Mouse (Mus musculus): ENCODE measurements around the gene Smarca4. TPM values are rescaled to one million over a fixed set of nuclear protein-coding genes. Genes with fewer than 3 reads are reported as not detected.

Gene Smarca4
- total and polyA plus RNA-seq, 2 experiments: 13.1 to 15.2 TPM

DNA sequence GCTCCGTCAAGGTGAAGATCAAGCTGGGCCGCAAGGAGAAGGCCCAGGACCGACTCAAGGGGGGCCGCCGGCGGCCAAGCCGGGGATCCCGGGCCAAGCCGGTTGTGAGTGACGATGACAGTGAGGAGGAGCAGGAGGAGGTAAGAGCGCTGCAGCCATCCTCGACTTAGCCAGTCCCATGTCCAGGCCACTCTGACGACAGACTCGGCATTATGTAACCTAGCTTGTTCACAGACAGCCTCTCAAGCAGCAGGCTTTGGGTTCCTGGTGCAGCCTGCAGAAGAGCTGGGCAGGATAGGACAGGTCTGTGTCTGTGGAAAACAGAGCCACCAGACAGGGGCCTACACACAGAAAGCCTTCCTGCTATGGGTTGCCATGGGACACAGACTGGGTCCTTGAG, 85.1 kb downstream of the Smarca4 start:
- TF ChIP-seq CTCF (IDR thresholded peaks at IDR 0.05; ENCODE audit: low read depth, low read length) (no peak), POLR2A (IDR thresholded peaks at IDR 0.05; ENCODE audit: extremely low read depth, insufficient read depth, low read length) (no peak)
- peaks cover 8% of the 10 kb centered on the region; the same call in 1 of the 2 replicates for H3K36me3 ChIP-seq (ENCODE audit: control insufficient read depth, insufficient read depth, low read length)

DNA sequence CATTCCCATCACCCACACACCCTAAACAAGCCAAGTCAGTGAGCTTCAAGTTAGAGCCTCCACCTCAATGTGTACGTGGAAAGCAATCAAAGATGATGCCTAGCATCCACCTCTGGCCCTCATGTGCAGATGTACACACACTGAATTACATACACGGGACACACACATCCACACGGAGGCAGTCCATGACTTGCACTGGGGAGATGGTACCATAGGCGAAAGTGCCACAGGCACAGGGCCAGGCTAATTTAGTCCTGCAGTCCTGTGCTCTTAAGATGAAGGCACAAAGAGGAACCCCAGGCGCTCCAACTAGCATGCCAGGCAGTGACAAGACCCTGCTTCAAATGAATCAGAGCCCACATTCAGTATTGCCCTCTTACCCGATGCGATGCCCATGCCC, 87.5 kb downstream of the Smarca4 start:
- TF ChIP-seq POLR2A (IDR thresholded peaks at IDR 0.05; ENCODE audit: extremely low read depth, insufficient read depth, low read length): no peak
- TF ChIP-seq CTCF (IDR thresholded peaks at IDR 0.05; ENCODE audit: low read depth, low read length): no peak
- DNase-seq (ENCODE audit: extremely low read depth, low read depth, low spot score): no peak
- Histone ChIP-seq H3K4me3 (ENCODE audit: insufficient read depth, low read depth, low read length) (no peak overlapping the region), H3K27me3 (ENCODE audit: control insufficient read depth, insufficient read depth, low read length) (no peaks in the 10 kb centered on the region), H3K36me3 (ENCODE audit: control insufficient read depth, insufficient read depth, low read length) (peaks cover 8% of the 10 kb centered on the region; the same call in 1 of the 2 replicates), H3K79me2 (ENCODE audit: control insufficient read depth, insufficient read depth, low read length) (peaks cover 2% of the 10 kb centered on the region; the same call in 1 of the 2 replicates), H3K4me1 (ENCODE audit: control insufficient read depth, insufficient read depth, low read length) (peaks cover 9% of the 10 kb centered on the region), H3K9ac (ENCODE audit: low read depth, low read length) (no peak overlapping the region), H3K27ac (replicated peaks; ENCODE audit: insufficient read depth, low read depth, low read length) (no peak overlapping the region)
- WGBS: 96% methylated on average over 7 of the region's 7 CpGs

More for the DNA sequence above, 85.1 kb downstream of the Smarca4 start:
- peaks cover 3% of the 10 kb centered on the region; the same call in 1 of the 2 replicates for H3K79me2 ChIP-seq (ENCODE audit: control insufficient read depth, insufficient read depth, low read length)
- no peak overlapping the region for H3K27ac ChIP-seq (replicated peaks; ENCODE audit: insufficient read depth, low read depth, low read length)
- H3K27me3 ChIP-seq (ENCODE audit: control insufficient read depth, insufficient read depth, low read length): no peaks in the 10 kb centered on the region
- no peak for DNase-seq (ENCODE audit: extremely low read depth, low read depth, low spot score)
- peaks cover 7% of the 10 kb centered on the region for H3K4me1 ChIP-seq (ENCODE audit: control insufficient read depth, insufficient read depth, low read length)
- H3K9ac ChIP-seq (ENCODE audit: low read depth, low read length): no peak overlapping the region
- H3K4me3 ChIP-seq (ENCODE audit: insufficient read depth, low read depth, low read length): no peak overlapping the region
- 90% methylated on average over 14 of the region's 14 CpGs for WGBS

DNA sequence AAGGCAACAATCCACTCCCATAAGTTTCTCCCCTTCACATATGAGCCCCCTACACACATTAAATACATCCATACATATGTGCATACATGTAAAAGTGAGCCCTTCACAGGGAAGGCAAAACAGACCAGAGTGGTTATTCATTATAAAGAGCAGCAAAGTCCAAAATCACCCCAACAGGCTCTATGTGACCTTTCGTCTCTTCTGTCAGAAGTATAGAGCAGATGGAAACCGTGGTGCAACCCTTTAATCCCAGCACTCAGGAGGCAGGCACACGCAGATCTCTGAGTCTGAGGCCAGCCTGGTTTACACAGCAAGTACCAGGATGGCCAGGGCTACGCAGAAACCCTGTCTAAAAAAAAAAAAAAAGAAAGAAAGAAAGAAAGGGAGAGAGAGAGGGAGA, 90.1 kb downstream of the Smarca4 start:
- no peak for TF ChIP-seq CTCF (IDR thresholded peaks at IDR 0.05; ENCODE audit: low read depth, low read length)
- TF ChIP-seq POLR2A (IDR thresholded peaks at IDR 0.05; ENCODE audit: extremely low read depth, insufficient read depth, low read length): no peak
- Histone ChIP-seq H3K36me3 (ENCODE audit: control insufficient read depth, insufficient read depth, low read length) (peaks cover 6% of the 10 kb centered on the region; the same call in 1 of the 2 replicates), H3K4me1 (ENCODE audit: control insufficient read depth, insufficient read depth, low read length) (peaks cover 16% of the 10 kb centered on the region), H3K79me2 (ENCODE audit: control insufficient read depth, insufficient read depth, low read length) (no peaks in the 10 kb centered on the region), H3K27me3 (ENCODE audit: control insufficient read depth, insufficient read depth, low read length) (no peaks in the 10 kb centered on the region), H3K4me3 (ENCODE audit: insufficient read depth, low read depth, low read length) (no peak overlapping the region), H3K9ac (ENCODE audit: low read depth, low read length) (peak overlapping the region; percentile 11; the same call in 1 of the 2 replicates), H3K27ac (replicated peaks; ENCODE audit: insufficient read depth, low read depth, low read length) (peak overlapping the region; percentile 67)
- WGBS: 28% methylated on average over 4 of the region's 4 CpGs
- DNase-seq (ENCODE audit: extremely low read depth, low read depth, low spot score): peak; percentile 60

DNA sequence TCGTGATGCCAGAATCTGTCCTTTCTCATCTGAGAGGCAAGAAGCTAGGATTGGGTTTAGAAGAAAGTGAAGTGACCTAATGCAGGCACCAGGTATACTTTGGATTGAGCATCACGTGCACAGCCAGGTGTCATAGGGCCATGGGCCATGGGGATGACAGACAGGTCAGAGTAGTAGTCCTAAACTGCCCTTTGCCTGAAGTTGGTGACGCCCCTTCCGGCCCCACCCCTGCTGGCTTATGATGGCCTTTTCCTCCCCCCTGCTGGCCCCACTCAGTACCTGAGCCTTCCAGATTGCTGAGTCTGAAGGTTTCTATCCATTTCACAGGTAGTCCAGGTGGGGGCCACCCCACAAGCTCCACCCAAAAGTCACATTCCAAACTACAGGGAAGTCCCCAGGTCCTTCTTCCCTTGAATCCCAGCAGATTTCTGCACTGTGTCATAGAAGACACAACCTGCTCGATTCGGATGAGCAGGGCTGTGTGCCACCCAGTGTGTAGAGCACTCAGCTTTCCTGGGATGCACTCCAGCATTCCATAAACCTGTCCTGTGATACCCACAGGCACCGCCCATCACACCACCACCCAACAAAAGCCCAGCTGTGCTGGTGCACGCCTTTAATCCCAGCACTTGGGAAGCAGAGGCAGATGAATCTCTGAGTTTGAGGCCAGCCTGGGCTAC, 90.8 kb downstream of the Smarca4 start:
- Histone ChIP-seq H3K4me1 (ENCODE audit: control insufficient read depth, insufficient read depth, low read length) (peaks cover 16% of the 10 kb centered on the region), H3K9ac (ENCODE audit: low read depth, low read length) (no peak overlapping the region; the same call in 1 of the 2 replicates), H3K79me2 (ENCODE audit: control insufficient read depth, insufficient read depth, low read length) (no peaks in the 10 kb centered on the region), H3K36me3 (ENCODE audit: control insufficient read depth, insufficient read depth, low read length) (peaks cover 4% of the 10 kb centered on the region; the same call in 1 of the 2 replicates), H3K27ac (replicated peaks; ENCODE audit: insufficient read depth, low read depth, low read length) (peak overlapping the region; percentile 77), H3K4me3 (ENCODE audit: insufficient read depth, low read depth, low read length) (no peak overlapping the region), H3K27me3 (ENCODE audit: control insufficient read depth, insufficient read depth, low read length) (no peaks in the 10 kb centered on the region)
- peak; percentile 95 for DNase-seq (ENCODE audit: extremely low read depth, low read depth, low spot score)
- WGBS: 33% methylated on average over 8 of the region's 8 CpGs
- TF ChIP-seq CTCF (IDR thresholded peaks at IDR 0.05; ENCODE audit: low read depth, low read length): peak; percentile 44; the same call in 1 of the 2 replicates
- TF ChIP-seq POLR2A (IDR thresholded peaks at IDR 0.05; ENCODE audit: extremely low read depth, insufficient read depth, low read length): no peak

DNA sequence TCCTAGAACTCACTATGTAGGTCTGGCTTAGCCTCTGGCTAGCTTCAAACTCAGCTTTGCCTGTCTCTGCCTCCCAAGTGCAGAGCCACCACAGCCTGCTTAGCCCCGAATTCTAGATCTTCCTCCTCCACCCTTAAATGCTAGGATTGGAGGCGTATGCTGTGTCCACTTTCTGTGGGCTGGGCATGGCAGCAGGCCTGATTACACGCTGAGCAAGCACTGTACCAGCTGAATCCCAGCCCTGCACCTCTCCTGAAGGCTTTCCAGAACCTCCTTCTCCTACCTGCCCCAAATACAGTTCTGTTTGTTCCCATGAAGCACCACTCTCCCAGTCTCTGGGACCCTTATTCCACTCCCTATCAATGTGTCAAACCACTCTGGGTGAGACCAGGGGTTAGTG, 93.4 kb downstream of the Smarca4 start:
- TF ChIP-seq POLR2A (IDR thresholded peaks at IDR 0.05; ENCODE audit: extremely low read depth, insufficient read depth, low read length) (no peak), CTCF (IDR thresholded peaks at IDR 0.05; ENCODE audit: low read depth, low read length) (no peak)
- H3K4me1 ChIP-seq (ENCODE audit: control insufficient read depth, insufficient read depth, low read length): peaks cover 16% of the 10 kb centered on the region
- DNase-seq (ENCODE audit: extremely low read depth, low read depth, low spot score): peak; percentile 74
- H3K27me3 ChIP-seq (ENCODE audit: control insufficient read depth, insufficient read depth, low read length): no peaks in the 10 kb centered on the region
- 0 out of 2 replicates have a peak, but pooled peaks cover under 1% of the 10 kb centered on the region for H3K36me3 ChIP-seq (ENCODE audit: control insufficient read depth, insufficient read depth, low read length)
- no peak overlapping the region for H3K4me3 ChIP-seq (ENCODE audit: insufficient read depth, low read depth, low read length)
- no peak overlapping the region for H3K9ac ChIP-seq (ENCODE audit: low read depth, low read length)
- H3K79me2 ChIP-seq (ENCODE audit: control insufficient read depth, insufficient read depth, low read length): no peaks in the 10 kb centered on the region
- H3K27ac ChIP-seq (replicated peaks; ENCODE audit: insufficient read depth, low read depth, low read length): peak overlapping the region; percentile 4; the same call in 1 of the 2 replicates
- WGBS: 24% methylated on average over 3 of the region's 3 CpGs

DNA sequence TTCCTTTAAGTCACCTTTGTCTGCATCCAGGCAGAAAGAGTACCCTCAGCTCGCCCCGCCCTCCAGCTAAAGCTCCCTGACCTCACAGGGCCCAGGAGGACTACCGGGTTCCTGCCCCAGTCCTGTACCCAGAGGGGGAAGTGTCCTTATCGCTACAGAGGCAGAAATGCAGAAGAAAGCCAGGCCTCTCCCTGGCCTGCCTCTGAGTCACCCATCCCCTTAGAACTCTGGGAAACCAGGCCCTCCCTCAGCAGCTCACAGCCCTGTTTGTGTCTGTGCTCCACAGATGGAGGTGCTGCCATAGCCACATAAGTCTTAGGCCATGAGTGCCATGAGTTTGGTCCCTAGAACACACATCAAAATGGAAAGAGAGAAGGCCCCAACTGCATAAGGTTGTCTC, 99.3 kb downstream of the Smarca4 start:
- Histone ChIP-seq H3K27me3 (ENCODE audit: control insufficient read depth, insufficient read depth, low read length) (no peaks in the 10 kb centered on the region), H3K79me2 (ENCODE audit: control insufficient read depth, insufficient read depth, low read length) (no peaks in the 10 kb centered on the region), H3K4me1 (ENCODE audit: control insufficient read depth, insufficient read depth, low read length) (no peaks in the 10 kb centered on the region), H3K4me3 (ENCODE audit: insufficient read depth, low read depth, low read length) (no peak overlapping the region), H3K36me3 (ENCODE audit: control insufficient read depth, insufficient read depth, low read length) (no peaks in the 10 kb centered on the region), H3K9ac (ENCODE audit: low read depth, low read length) (no peak overlapping the region), H3K27ac (replicated peaks; ENCODE audit: insufficient read depth, low read depth, low read length) (no peak overlapping the region)
- no peak for DNase-seq (ENCODE audit: extremely low read depth, low read depth, low spot score)
- WGBS: 66% methylated on average over 4 of the region's 4 CpGs
- TF ChIP-seq POLR2A (IDR thresholded peaks at IDR 0.05; ENCODE audit: extremely low read depth, insufficient read depth, low read length) (no peak), CTCF (IDR thresholded peaks at IDR 0.05; ENCODE audit: low read depth, low read length) (no peak)

All from liver, adult 2 months (tissue).